Mouse (Mus musculus) heart, embryonic 10.5 days (tissue): ENCODE measurements around the gene Cma2. TPM values are rescaled to one million over a fixed set of nuclear protein-coding genes. Genes with fewer than 3 reads are reported as not detected.

Experiments
- DNase-seq: peaks from one replicate; pipeline ENCODE4 v3.0.0-alpha.2; 2017; ENCODE audit warnings: low spot score
- H3K27ac ChIP-seq: fragments of 300-500 bp; sonication (generic); 2 replicates; pipeline ENCODE4 v1.5.1; 2016; ENCODE audit warnings: mild to moderate bottlenecking
- H3K27me3 ChIP-seq: fragments of 300-500 bp; sonication (generic); 2 replicates; pipeline ENCODE4 v1.6.1; 2016; ENCODE audit warnings: mild to moderate bottlenecking; ENCODE audit not compliant: poor library complexity, insufficient read depth, severe bottlenecking
- H3K36me3 ChIP-seq: fragments of 300-500 bp; sonication (generic); 2 replicates; pipeline ENCODE4 v1.6.1; 2016; ENCODE audit warnings: mild to moderate bottlenecking, moderate library complexity
- H3K4me1 ChIP-seq: fragments of 300-500 bp; sonication (generic); 2 replicates; pipeline ENCODE4 v1.6.1; 2016; ENCODE audit warnings: mild to moderate bottlenecking
- H3K4me3 ChIP-seq: fragments of 300-500 bp; sonication (generic); 2 replicates; pipeline ENCODE4 v1.5.1; 2016; ENCODE audit warnings: mild to moderate bottlenecking, moderate library complexity
- H3K9me3 ChIP-seq: fragments of 300-500 bp; sonication (generic); 2 replicates; pipeline ENCODE4 v1.6.1; 2016; ENCODE audit warnings: mild to moderate bottlenecking, moderate library complexity
- WGBS: fragments of 180-500 bp; shearing (Covaris S2); methylation state at CpG from one replicate; pipeline ENCODE4 v1.1.7; 2016; 5-methylcytosine and 5-hydroxymethylcytosine counted together
- polyA plus RNA-seq: library from polyadenylated mRNA; unstranded; fragments of >200 nt; fragmentation: Nextera tagmentation; extraction: Ambion mirVana; gene quantifications from 2 replicates; pipeline ENCODE4 v1.2.1, GENCODE M21; 2016

The Cma2 gene
- polyA plus RNA-seq = not detected in 2 replicates

GRCm38 (mm10) chr14:55950346-55951030 lies at the start of gene Cma2:
Gene Cma2, plus strand, starts transcription at chr14:55950980.
- H3K27me3 ChIP-seq = no peaks in the 10 kb centered on the region
- WGBS = 82% methylated on average over 6 of the region's 6 CpGs
- H3K36me3 ChIP-seq = no peaks in the 10 kb centered on the region
- H3K27ac ChIP-seq = no peak within 1 kb of the TSS
- H3K4me3 ChIP-seq = no peak within 1 kb of the TSS
- H3K4me1 ChIP-seq = peaks cover 14% of the 10 kb centered on the region
- no peak for DNase-seq
- no peaks in the 10 kb centered on the region for H3K9me3 ChIP-seq

DNA sequence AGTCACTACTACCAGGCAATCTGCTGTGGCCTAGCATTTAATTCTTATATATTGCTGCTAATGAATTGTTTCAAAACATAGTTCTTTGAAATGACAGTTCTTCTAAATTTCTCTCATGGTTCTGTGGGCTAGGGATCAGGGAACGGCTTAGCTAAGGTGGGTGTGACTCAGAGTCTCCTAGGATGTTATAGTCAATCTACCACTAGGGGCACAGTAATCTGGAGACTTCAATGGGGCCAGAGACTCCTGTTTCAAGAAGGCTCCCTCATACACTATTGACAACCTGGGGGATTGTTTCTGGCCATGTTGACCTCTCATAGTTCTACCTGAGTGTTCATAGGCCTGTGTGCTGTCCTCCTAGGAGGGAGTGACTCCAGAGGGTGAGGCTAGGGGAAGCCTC lies 45.3 kb upstream of the Cma2 start:
- H3K9me3 ChIP-seq = no peaks in the 10 kb centered on the region
- no peak for DNase-seq
- WGBS = 28% methylated on average over 1 of the region's 1 CpGs
- H3K4me1 ChIP-seq = peaks cover 9% of the 10 kb centered on the region; the same call in 1 of the 2 replicates
- H3K27ac ChIP-seq = no peak overlapping the region
- H3K27me3 ChIP-seq = no peaks in the 10 kb centered on the region
- H3K4me3 ChIP-seq = no peak overlapping the region
- no peaks in the 10 kb centered on the region for H3K36me3 ChIP-seq

DNA sequence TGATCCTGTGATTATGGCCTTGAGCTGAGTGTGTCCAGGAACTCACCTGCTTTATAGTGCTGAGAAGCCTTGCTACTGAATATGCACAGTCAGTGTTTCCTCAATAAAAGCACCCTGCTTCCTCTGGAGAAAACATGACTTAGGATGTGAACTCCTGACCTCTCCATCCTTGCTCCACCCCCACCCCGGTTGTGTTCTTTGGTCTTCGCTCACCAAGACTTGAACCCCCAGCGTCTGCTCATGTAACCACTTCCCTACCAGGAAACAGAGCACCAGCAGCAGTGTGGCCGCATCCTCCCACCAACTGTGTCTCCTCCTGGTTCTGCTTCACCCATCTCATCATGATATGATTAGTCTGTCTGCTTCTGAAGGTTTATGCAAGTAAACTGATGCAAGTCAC lies 37.4 kb upstream of the Cma2 start:
- Histone ChIP-seq H3K9me3 (no peaks in the 10 kb centered on the region), H3K27ac (no peak overlapping the region), H3K36me3 (no peaks in the 10 kb centered on the region), H3K4me3 (no peak overlapping the region), H3K4me1 (no peaks in the 10 kb centered on the region), H3K27me3 (no peaks in the 10 kb centered on the region)
- WGBS = 51% methylated on average over 4 of the region's 4 CpGs
- no peak for DNase-seq

DNA sequence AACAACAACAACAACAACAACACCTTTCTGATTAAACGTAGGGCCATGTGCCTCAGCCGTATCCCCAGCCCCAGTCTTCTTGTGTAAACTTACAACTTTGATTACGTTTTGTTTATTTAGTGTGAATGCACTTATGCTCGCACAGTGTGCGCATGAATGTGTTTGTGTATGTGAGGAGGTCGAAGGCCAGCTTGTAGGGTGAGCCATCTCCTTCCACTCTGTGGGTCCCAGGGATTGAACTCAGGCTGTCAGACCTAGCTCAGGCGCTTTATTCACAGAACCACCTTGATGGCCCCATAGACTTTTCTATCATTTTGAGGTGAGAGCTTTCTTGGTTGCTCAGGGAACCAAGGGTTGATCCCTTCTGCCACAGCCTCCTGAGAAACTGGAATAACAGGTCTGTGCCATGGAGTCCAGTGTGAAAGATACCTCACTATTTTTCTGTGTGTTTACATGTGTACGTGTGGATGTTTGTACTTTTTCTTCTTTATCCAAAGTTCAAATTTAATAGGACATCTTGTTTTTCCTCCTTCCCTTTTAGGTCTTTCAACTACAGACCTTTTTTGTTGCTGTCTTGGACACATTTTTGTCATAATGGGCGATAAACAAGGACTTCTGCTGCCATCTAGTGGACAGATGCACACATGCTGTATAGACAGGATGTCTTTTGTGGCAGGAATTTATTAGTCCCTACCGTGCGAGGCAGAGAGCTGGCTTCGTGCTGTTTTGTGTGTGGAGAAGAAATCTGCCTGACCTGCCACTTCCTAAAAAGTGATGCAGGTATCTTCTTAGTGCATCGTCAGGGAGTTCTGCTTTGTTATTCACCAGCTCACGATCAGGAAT lies 32.3 kb upstream of the Cma2 start:
- WGBS = 35% methylated on average over 14 of the region's 14 CpGs
- Histone ChIP-seq H3K27me3 (no peaks in the 10 kb centered on the region), H3K36me3 (no peaks in the 10 kb centered on the region), H3K9me3 (no peaks in the 10 kb centered on the region), H3K27ac (no peak overlapping the region), H3K4me1 (peaks cover 10% of the 10 kb centered on the region), H3K4me3 (no peak overlapping the region)
- DNase-seq = peak; percentile 87

DNA sequence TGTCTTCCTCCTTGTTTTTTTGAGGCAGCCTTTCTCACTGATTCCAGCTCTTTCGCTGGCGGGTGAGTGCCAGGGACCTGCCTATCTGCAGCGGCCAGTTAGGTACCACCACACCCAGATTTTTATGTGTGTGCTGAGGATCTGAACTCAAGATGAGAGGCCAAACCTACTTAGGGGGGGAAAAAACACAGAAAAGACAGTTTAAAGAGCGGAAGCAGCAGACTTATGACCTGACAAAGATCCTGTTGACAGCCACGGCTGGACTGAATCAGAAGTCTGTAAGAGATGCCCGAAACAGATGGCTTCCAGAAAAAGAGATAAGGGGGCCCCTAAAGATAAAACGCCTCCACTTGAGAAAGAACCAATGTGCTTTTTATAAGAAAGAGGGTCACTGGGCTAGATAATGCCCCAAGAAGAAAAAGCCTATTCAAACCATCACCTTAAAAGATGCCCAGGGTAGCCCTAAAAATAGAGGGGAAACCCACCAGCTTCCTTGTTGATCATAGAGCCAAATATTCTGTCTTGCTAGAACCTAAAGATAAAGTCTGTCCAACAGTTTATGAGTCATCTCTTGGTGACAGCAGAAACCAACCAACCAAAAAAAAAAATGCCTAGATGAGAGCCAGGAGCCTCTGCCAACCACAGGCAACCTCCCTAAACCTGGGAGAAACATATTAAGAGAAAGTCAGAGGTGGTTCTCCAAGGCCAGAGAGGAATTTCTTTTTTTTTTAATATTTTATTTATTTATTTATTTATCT lies 28.1 kb upstream of the Cma2 start:
- no peaks in the 10 kb centered on the region for H3K9me3 ChIP-seq
- no peak for DNase-seq
- H3K36me3 ChIP-seq = no peaks in the 10 kb centered on the region
- peaks cover 12% of the 10 kb centered on the region for H3K4me1 ChIP-seq
- 27% methylated on average over 7 of the region's 7 CpGs for WGBS
- H3K4me3 ChIP-seq = no peak overlapping the region
- no peaks in the 10 kb centered on the region for H3K27me3 ChIP-seq
- H3K27ac ChIP-seq = peak overlapping the region; percentile 22; the same call in 1 of the 2 replicates

DNA sequence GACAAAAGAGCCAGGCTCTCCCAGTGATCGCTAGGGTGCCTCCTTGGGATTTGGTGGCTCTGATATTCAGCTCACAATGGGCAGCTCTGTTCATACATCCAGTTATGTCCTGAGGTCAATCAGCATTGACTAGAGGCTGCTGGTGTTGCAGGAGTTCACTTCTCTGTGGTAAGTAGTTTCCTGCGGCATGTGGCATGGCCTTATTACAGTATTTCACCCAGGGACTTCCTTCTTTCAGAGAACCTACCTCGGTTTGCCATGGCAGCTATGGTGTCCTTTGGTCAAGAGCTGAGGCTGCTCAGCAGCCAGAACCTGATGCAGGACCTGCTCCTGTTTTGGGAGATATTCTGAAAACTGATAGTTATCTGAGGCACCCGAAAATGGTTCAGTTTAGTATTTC lies 23.9 kb upstream of the Cma2 start:
- Histone ChIP-seq H3K36me3 (no peaks in the 10 kb centered on the region), H3K4me1 (peaks cover 16% of the 10 kb centered on the region), H3K4me3 (no peak overlapping the region), H3K27me3 (no peaks in the 10 kb centered on the region), H3K27ac (no peak overlapping the region), H3K9me3 (no peaks in the 10 kb centered on the region)
- WGBS = 82% methylated on average over 4 of the region's 4 CpGs
- DNase-seq = no peak

- H3K27me3 ChIP-seq = no peaks in the 10 kb centered on the region
- H3K9me3 ChIP-seq = no peaks in the 10 kb centered on the region
- peaks cover 4% of the 10 kb centered on the region; the same call in 1 of the 2 replicates for H3K4me1 ChIP-seq
- DNase-seq = no peak
- H3K4me3 ChIP-seq = no peak overlapping the region
- no peaks in the 10 kb centered on the region for H3K36me3 ChIP-seq
- H3K27ac ChIP-seq = no peak overlapping the region
- WGBS = 52% methylated on average over 12 of the region's 12 CpGs
These were observed 21.4 kb upstream of the Cma2 start for GRCm38 (mm10) chr14:55929263-55929997.

- no peak for DNase-seq
- H3K27me3 ChIP-seq = no peaks in the 10 kb centered on the region
- H3K9me3 ChIP-seq = no peaks in the 10 kb centered on the region
- no peaks in the 10 kb centered on the region for H3K36me3 ChIP-seq
- WGBS = 34% methylated on average over 7 of the region's 7 CpGs
- H3K4me1 ChIP-seq = peaks cover 4% of the 10 kb centered on the region; the same call in 1 of the 2 replicates
- peak overlapping the region; percentile 63 for H3K27ac ChIP-seq
- H3K4me3 ChIP-seq = no peak overlapping the region
These were observed 17.2 kb upstream of the Cma2 start for GRCm38 (mm10) chr14:55933586-55933985.

DNA sequence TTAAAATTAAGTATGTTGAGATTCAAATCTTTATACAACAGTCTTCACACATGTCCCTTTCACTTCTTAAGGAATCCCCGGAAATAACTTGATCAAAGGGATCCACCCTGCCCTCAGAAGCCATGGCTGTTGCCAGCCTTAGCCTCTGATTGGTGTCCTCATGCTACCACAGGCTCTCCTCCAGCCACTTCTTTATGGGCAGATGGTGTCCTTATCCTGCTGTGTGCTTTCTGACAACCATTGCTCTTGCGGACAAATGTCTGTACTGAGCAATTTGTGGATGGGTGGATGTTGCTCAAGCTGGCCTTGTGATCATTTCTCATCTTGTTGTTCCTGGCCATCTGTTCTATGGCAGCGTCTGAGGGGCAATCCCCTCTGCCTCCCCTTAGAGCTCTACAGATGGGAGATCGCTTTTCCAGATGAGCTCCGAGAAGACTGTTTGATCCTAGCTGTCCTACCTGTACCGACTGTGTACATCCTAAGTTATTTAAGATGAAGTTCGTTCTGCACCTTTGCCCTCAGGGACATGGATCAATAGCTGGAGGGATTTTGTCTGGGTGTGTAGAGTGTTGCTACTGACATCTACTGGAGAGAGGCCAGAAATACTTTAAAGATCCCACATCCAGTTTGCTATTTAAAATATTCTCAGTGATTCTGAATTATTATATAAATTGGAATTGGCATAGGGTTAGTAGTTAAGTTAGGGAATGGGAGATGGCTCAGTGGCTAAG lies 10.5 kb upstream of the Cma2 start:
- Histone ChIP-seq H3K36me3 (no peaks in the 10 kb centered on the region), H3K27ac (no peak overlapping the region), H3K27me3 (no peaks in the 10 kb centered on the region), H3K4me3 (no peak overlapping the region), H3K9me3 (no peaks in the 10 kb centered on the region), H3K4me1 (peaks cover 16% of the 10 kb centered on the region)
- WGBS = 51% methylated on average over 7 of the region's 7 CpGs
- DNase-seq = no peak

- Histone ChIP-seq H3K27me3 (no peaks in the 10 kb centered on the region), H3K9me3 (no peaks in the 10 kb centered on the region), H3K4me3 (no peak overlapping the region), H3K27ac (0 out of 2 replicates have a peak overlapping the region, but pooled peaks have one; percentile 16), H3K36me3 (no peaks in the 10 kb centered on the region), H3K4me1 (peaks cover 29% of the 10 kb centered on the region)
- WGBS = 42% methylated on average over 11 of the region's 11 CpGs
- DNase-seq = no peak
These were observed 7.2 kb upstream of the Cma2 start for GRCm38 (mm10) chr14:55943601-55944000.

- no peak for DNase-seq
- no peak within 1 kb of the TSS for H3K4me3 ChIP-seq
- 72% methylated on average over 4 of the region's 4 CpGs for WGBS
- peaks cover 29% of the 10 kb centered on the region for H3K4me1 ChIP-seq
- no peaks in the 10 kb centered on the region for H3K27me3 ChIP-seq
- H3K36me3 ChIP-seq = no peaks in the 10 kb centered on the region
- H3K27ac ChIP-seq = 0 out of 2 replicates have a peak within 1 kb of the TSS, but pooled peaks have one; percentile 16
- no peaks in the 10 kb centered on the region for H3K9me3 ChIP-seq
These were observed 6.2 kb upstream of the Cma2 start, which contains the start of gene Cma1 for GRCm38 (mm10) chr14:55944575-55944974. Gene Cma1, minus strand, starts transcription at chr14:55944675.
